Mouse (Mus musculus) kidney, embryonic 15.5 days (tissue): ENCODE results near the gene Naa15. TPM values are rescaled to one million over a fixed set of nuclear protein-coding genes. Genes with fewer than 3 reads are reported as not detected.
"Not testable (repeated sequence)": the region's sequence is repeated elsewhere in the genome, so short reads cannot be mapped to it uniquely, and the experiment has no call there.

Experiments used
- ATAC-seq: fragments of 200-750 bp; cut with Nextera tagmentation; replicated peaks from 2 replicates; pipeline ENCODE4 v1.8.0; 2017; ENCODE audit warnings: moderate TSS enrichment; ENCODE audit not compliant: low FRiP score
- H3K27ac ChIP-seq: fragments of 300-500 bp; sonication (generic); 2 replicates; pipeline ENCODE4 v1.5.1; 2015; ENCODE audit warnings: mild to moderate bottlenecking, inconsistent platforms
- H3K27me3 ChIP-seq: fragments of 300-500 bp; sonication (generic); 2 replicates; pipeline ENCODE4 v1.6.1; 2015; ENCODE audit warnings: inconsistent platforms
- H3K36me3 ChIP-seq: fragments of 300-500 bp; sonication (generic); 2 replicates; pipeline ENCODE4 v1.6.1; 2015; ENCODE audit warnings: inconsistent platforms
- H3K4me1 ChIP-seq: fragments of 300-500 bp; sonication (generic); 2 replicates; pipeline ENCODE4 v1.6.1; 2015; ENCODE audit warnings: inconsistent platforms
- H3K4me2 ChIP-seq: fragments of 300-500 bp; sonication (generic); 2 replicates; pipeline ENCODE4 v1.6.1; 2015; ENCODE audit warnings: moderate library complexity, mild to moderate bottlenecking, inconsistent platforms
- H3K4me3 ChIP-seq: fragments of 300-500 bp; sonication (generic); replicated peaks from 2 replicates; pipeline ENCODE4 v1.5.1; 2015; ENCODE audit warnings: mild to moderate bottlenecking, inconsistent platforms
- H3K9ac ChIP-seq: fragments of 300-500 bp; sonication (generic); 2 replicates; pipeline ENCODE4 v1.6.1; 2015; ENCODE audit warnings: mild to moderate bottlenecking, inconsistent platforms
- H3K9me3 ChIP-seq: fragments of 300-500 bp; sonication (generic); replicated peaks from 2 replicates; pipeline ENCODE4 v1.6.1; 2016; ENCODE audit warnings: inconsistent platforms
- WGBS: fragments of 180-500 bp; shearing (Covaris S2); methylation state at CpG from one replicate; pipeline ENCODE4 v1.1.7; 2015; ENCODE audit warnings: mixed read lengths; 5-methylcytosine and 5-hydroxymethylcytosine counted together
- polyA plus RNA-seq: library from polyadenylated mRNA; unstranded; fragments of >200 nt; fragmentation: Nextera tagmentation; extraction: Ambion mirVana; gene quantifications from 2 replicates; pipeline ENCODE4 v1.2.1, GENCODE M21; 2015

The Naa15 gene
- polyA plus RNA-seq, 1 experiment from 2014 or later: 54.6 TPM

- 72% methylated on average over 1 of the region's 1 CpGs for WGBS
- Histone ChIP-seq H3K27ac (no peak overlapping the region), H3K4me1 (peaks cover 25% of the 10 kb centered on the region), H3K27me3 (no peaks in the 10 kb centered on the region), H3K9ac (no peak overlapping the region), H3K4me2 (no peak overlapping the region), H3K9me3 (no peaks in the 10 kb centered on the region), H3K36me3 (no peaks in the 10 kb centered on the region), H3K4me3 (no peak overlapping the region)
- ATAC-seq: no peak
Measured at GRCm38 (mm10) chr3:51413276-51413675, 1.7 kb upstream of the Naa15 start.

GRCm38 (mm10) chr3:51416073-51416363 is 1.1 kb downstream of the Naa15 start:
- Histone ChIP-seq H3K36me3 (no peaks in the 10 kb centered on the region), H3K9me3 (no peaks in the 10 kb centered on the region), H3K27ac (peak overlapping the region; percentile 95), H3K4me3 (peak overlapping the region; percentile 89), H3K9ac (peak overlapping the region; percentile 87), H3K4me1 (peaks cover 26% of the 10 kb centered on the region), H3K4me2 (peak overlapping the region; percentile 76), H3K27me3 (no peaks in the 10 kb centered on the region)
- peak; percentile 73 for ATAC-seq
- 0% methylated on average over 30 of the region's 30 CpGs for WGBS

- peak overlapping the region; percentile 76 for H3K4me2 ChIP-seq
- peak overlapping the region; percentile 89 for H3K4me3 ChIP-seq
- H3K36me3 ChIP-seq: no peaks in the 10 kb centered on the region
- peaks cover 26% of the 10 kb centered on the region for H3K4me1 ChIP-seq
- H3K27ac ChIP-seq: peak overlapping the region; percentile 95
- no peaks in the 10 kb centered on the region for H3K9me3 ChIP-seq
- H3K9ac ChIP-seq: peak overlapping the region; percentile 87
- ATAC-seq: peak; percentile 66
- H3K27me3 ChIP-seq: no peaks in the 10 kb centered on the region
- under 1% methylated on average over 67 of the region's 68 CpGs for WGBS
Measured at GRCm38 (mm10) chr3:51416364-51417134, 1.6 kb downstream of the Naa15 start.

GRCm38 (mm10) chr3:51417135-51417458 is 2.1 kb downstream of the Naa15 start:
- Histone ChIP-seq H3K27me3 (no peaks in the 10 kb centered on the region), H3K4me2 (peak overlapping the region; percentile 76), H3K27ac (peak overlapping the region; percentile 95), H3K4me3 (peak overlapping the region; percentile 89), H3K9me3 (no peaks in the 10 kb centered on the region), H3K36me3 (0 out of 2 replicates have a peak, but pooled peaks cover 3% of the 10 kb centered on the region), H3K4me1 (peaks cover 29% of the 10 kb centered on the region), H3K9ac (peak overlapping the region; percentile 87)
- no peak for ATAC-seq
- WGBS: 8% methylated on average over 8 of the region's 8 CpGs

- H3K4me2 ChIP-seq: peak overlapping the region; percentile 76
- H3K36me3 ChIP-seq: 0 out of 2 replicates have a peak, but pooled peaks cover 3% of the 10 kb centered on the region
- H3K4me1 ChIP-seq: peaks cover 29% of the 10 kb centered on the region
- peak overlapping the region; percentile 89 for H3K4me3 ChIP-seq
- no peak for ATAC-seq
- no peaks in the 10 kb centered on the region for H3K27me3 ChIP-seq
- WGBS: 35% methylated on average over 2 of the region's 2 CpGs
- H3K9me3 ChIP-seq: no peaks in the 10 kb centered on the region
- no peak overlapping the region for H3K9ac ChIP-seq
- H3K27ac ChIP-seq: no peak overlapping the region
Measured at GRCm38 (mm10) chr3:51417485-51417884, 2.5 kb downstream of the Naa15 start.

DNA sequence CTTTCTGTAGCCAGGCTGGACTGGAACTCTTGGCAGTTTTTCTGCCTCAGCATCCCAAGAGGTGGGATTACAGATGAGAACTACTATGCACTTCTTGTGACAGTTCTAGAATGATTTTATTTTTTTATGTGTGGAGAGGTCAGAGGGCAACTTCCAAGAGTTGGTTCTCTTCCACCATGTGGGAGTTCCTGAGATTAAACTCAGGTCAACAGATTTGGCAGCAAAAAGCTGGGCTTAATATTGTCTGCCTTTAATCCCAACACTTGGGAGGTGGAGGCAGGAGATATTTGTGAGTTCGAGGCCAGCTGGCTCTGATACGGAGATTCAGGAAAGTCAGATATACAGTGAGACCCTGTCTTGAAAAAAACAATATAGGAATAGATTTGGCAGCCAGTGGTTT is 3.0 kb downstream of the Naa15 start:
- 0 out of 2 replicates have a peak, but pooled peaks cover 3% of the 10 kb centered on the region for H3K36me3 ChIP-seq
- H3K4me3 ChIP-seq: peak overlapping the region; percentile 89; the same call in 1 of the 2 replicates
- no peaks in the 10 kb centered on the region for H3K9me3 ChIP-seq
- H3K9ac ChIP-seq: no peak overlapping the region
- no peak for ATAC-seq
- no peak overlapping the region for H3K27ac ChIP-seq
- WGBS: 65% methylated on average over 2 of the region's 2 CpGs
- H3K4me1 ChIP-seq: peaks cover 29% of the 10 kb centered on the region
- H3K27me3 ChIP-seq: no peaks in the 10 kb centered on the region
- peak overlapping the region; percentile 76 for H3K4me2 ChIP-seq

DNA sequence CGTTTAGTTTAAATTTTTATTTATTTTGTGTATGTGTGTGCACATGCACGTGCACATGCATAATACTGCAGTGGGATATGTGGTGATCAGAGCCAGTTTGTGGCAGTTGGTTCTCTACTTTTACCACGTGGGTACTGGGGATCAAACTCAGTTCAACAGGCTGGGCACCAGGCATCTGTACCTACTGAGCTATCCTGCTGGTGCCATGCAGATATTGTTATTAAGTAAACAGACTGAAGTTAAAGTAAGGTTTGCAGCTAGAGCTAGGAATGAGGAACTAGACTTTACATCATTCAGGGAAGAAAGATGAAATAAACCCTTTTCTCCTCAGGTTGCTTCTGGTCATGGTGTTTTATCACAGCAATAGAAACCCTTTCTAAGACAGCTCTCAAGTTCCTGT is 7.0 kb downstream of the Naa15 start:
- ATAC-seq: no peak
- Histone ChIP-seq H3K4me3 (no peak overlapping the region), H3K27ac (no peak overlapping the region), H3K4me2 (no peak overlapping the region), H3K27me3 (no peaks in the 10 kb centered on the region), H3K9me3 (no peaks in the 10 kb centered on the region), H3K9ac (no peak overlapping the region), H3K36me3 (0 out of 2 replicates have a peak, but pooled peaks cover 3% of the 10 kb centered on the region), H3K4me1 (peaks cover 18% of the 10 kb centered on the region)
- 76% methylated on average over 3 of the region's 3 CpGs for WGBS

DNA sequence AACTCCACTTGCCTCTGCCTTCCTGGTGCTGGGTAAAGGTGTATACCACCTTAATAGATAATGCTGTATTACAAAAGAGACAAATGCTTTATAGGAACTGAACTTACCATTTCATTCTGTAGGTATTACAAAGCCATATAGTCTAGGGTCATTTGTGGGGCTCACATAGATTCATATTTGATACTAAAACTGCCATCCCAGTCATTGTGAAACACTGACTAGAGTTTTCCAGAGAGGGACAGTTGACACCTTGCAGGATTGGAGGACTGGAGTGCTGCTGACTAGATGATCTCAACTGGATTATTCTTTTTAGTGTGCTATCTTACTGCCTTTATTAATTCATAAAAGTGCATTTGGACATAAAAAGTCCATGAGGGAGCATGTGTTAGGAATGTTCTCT is 10.4 kb downstream of the Naa15 start:
- Histone ChIP-seq H3K4me3 (no peak overlapping the region), H3K36me3 (0 out of 2 replicates have a peak, but pooled peaks cover 3% of the 10 kb centered on the region), H3K27ac (no peak overlapping the region), H3K4me2 (no peak overlapping the region), H3K27me3 (no peaks in the 10 kb centered on the region), H3K4me1 (0 out of 2 replicates have a peak, but pooled peaks cover 3% of the 10 kb centered on the region), H3K9me3 (no peaks in the 10 kb centered on the region), H3K9ac (no peak overlapping the region)
- no peak for ATAC-seq

- H3K27ac ChIP-seq, H3K27me3 ChIP-seq, H3K9ac ChIP-seq, H3K4me3 ChIP-seq, H3K4me1 ChIP-seq, H3K9me3 ChIP-seq, ATAC-seq, H3K4me2 ChIP-seq: not testable (repeated sequence)
- H3K36me3 ChIP-seq: peaks cover 29% of the 10 kb centered on the region
- 84% methylated on average over 5 of the region's 5 CpGs for WGBS
Measured at GRCm38 (mm10) chr3:51434364-51434763, 19.4 kb downstream of the Naa15 start.

GRCm38 (mm10) chr3:51434871-51435595 is 20.1 kb downstream of the Naa15 start:
- Histone ChIP-seq H3K27me3 (no peaks in the 10 kb centered on the region), H3K36me3 (peaks cover 33% of the 10 kb centered on the region), H3K4me1 (no peaks in the 10 kb centered on the region), H3K4me3 (no peak overlapping the region), H3K4me2 (no peak overlapping the region), H3K9ac (no peak overlapping the region), H3K27ac (no peak overlapping the region), H3K9me3 (no peaks in the 10 kb centered on the region)
- ATAC-seq: no peak
- WGBS: 91% methylated on average over 3 of the region's 3 CpGs

GRCm38 (mm10) chr3:51468530-51468929 is 53.6 kb downstream of the Naa15 start:
- H3K36me3 ChIP-seq: peaks cover 88% of the 10 kb centered on the region
- no peak overlapping the region for H3K27ac ChIP-seq
- H3K9ac ChIP-seq: no peak overlapping the region
- no peaks in the 10 kb centered on the region for H3K27me3 ChIP-seq
- no peak overlapping the region for H3K4me3 ChIP-seq
- H3K4me2 ChIP-seq: no peak overlapping the region
- no peak for ATAC-seq
- H3K4me1 ChIP-seq: no peaks in the 10 kb centered on the region
- H3K9me3 ChIP-seq: no peaks in the 10 kb centered on the region
- WGBS: 86% methylated on average over 2 of the region's 2 CpGs

DNA sequence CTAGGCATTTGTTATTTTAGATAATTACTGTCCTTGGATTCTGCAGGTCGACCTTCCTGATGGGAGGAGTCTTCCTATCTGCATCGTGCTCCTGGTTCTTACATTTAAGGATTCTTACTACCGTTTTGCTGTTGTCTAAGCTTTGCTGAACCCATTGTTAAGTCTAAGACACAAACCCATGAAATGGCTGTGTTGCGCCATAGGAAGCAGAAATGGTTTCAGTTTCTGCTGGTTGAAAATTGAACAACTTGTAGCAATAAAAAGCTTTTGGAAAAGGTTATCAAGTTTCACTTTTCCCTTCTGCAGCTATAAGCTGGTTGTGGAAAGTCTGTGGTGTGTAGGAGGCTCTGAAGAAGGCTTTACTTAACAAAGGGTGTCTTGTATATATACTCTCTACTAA is 60.8 kb downstream of the Naa15 start:
- H3K4me1 ChIP-seq: no peaks in the 10 kb centered on the region
- H3K4me3 ChIP-seq: no peak overlapping the region
- H3K4me2 ChIP-seq: no peak overlapping the region
- H3K27me3 ChIP-seq: no peaks in the 10 kb centered on the region
- H3K36me3 ChIP-seq: peaks cover 51% of the 10 kb centered on the region
- no peak overlapping the region for H3K27ac ChIP-seq
- H3K9ac ChIP-seq: no peak overlapping the region
- no peak for ATAC-seq
- no peaks in the 10 kb centered on the region for H3K9me3 ChIP-seq
- 78% methylated on average over 4 of the region's 4 CpGs for WGBS
